Mouse (Mus musculus): ENCODE data around the gene Plekha5. TPM values are rescaled to one million over a fixed set of nuclear protein-coding genes. Genes with fewer than 3 reads are reported as not detected.

The Plekha5 gene
- polyA plus RNA-seq, 1 experiment from 2014 or later = 45.0 TPM

- Histone ChIP-seq H3K4me3 (ENCODE audit: low read depth, low read length) (no peak overlapping the region), H3K36me3 (ENCODE audit: control insufficient read depth, insufficient read depth, low read length) (peaks cover 8% of the 10 kb centered on the region; the same call in 1 of the 2 replicates), H3K27ac (replicated peaks; ENCODE audit: low read depth, low read length) (no peak overlapping the region), H3K9ac (ENCODE audit: low read depth, low read length) (no peak overlapping the region), H3K4me1 (ENCODE audit: control insufficient read depth, insufficient read depth, low read length) (no peaks in the 10 kb centered on the region), H3K4me2 (ENCODE audit: low read depth, low read length) (no peak overlapping the region), H3K27me3 (replicated peaks; ENCODE audit: control insufficient read depth, insufficient read depth, low read length) (no peaks in the 10 kb centered on the region), H3K9me3 (ENCODE audit: control insufficient read depth, low read length) (no peaks in the 10 kb centered on the region)
- DNase-seq (ENCODE audit: low spot score) (no peak), ATAC-seq (ENCODE audit: low read depth) (no peak)
- WGBS = 93% methylated on average over 21 of the region's 21 CpGs
These were observed 24.3 kb downstream of the Plekha5 start for GRCm38 (mm10) chr6:140448010-140448739.

- Histone ChIP-seq H3K27ac (replicated peaks; ENCODE audit: low read depth, low read length) (no peak overlapping the region), H3K36me3 (ENCODE audit: control insufficient read depth, insufficient read depth, low read length) (peaks cover 8% of the 10 kb centered on the region; the same call in 1 of the 2 replicates), H3K4me3 (ENCODE audit: low read depth, low read length) (no peak overlapping the region), H3K9ac (ENCODE audit: low read depth, low read length) (no peak overlapping the region), H3K9me3 (ENCODE audit: control insufficient read depth, low read length) (no peaks in the 10 kb centered on the region), H3K4me2 (ENCODE audit: low read depth, low read length) (no peak overlapping the region), H3K27me3 (replicated peaks; ENCODE audit: control insufficient read depth, insufficient read depth, low read length) (no peaks in the 10 kb centered on the region), H3K4me1 (ENCODE audit: control insufficient read depth, insufficient read depth, low read length) (peaks cover under 1% of the 10 kb centered on the region)
- WGBS = 90% methylated on average over 5 of the region's 5 CpGs
- no peak for DNase-seq (ENCODE audit: low spot score)
- no peak for ATAC-seq (ENCODE audit: low read depth)
These were observed 26.8 kb downstream of the Plekha5 start for GRCm38 (mm10) chr6:140450693-140451092.

- H3K27ac ChIP-seq (replicated peaks; ENCODE audit: low read depth, low read length) = no peak overlapping the region
- peaks cover 8% of the 10 kb centered on the region; the same call in 1 of the 2 replicates for H3K36me3 ChIP-seq (ENCODE audit: control insufficient read depth, insufficient read depth, low read length)
- no peak overlapping the region for H3K4me2 ChIP-seq (ENCODE audit: low read depth, low read length)
- ATAC-seq (ENCODE audit: low read depth) (no peak), DNase-seq (ENCODE audit: low spot score) (no peak)
- no peak overlapping the region for H3K9ac ChIP-seq (ENCODE audit: low read depth, low read length)
- peaks cover 10% of the 10 kb centered on the region for H3K4me1 ChIP-seq (ENCODE audit: control insufficient read depth, insufficient read depth, low read length)
- H3K27me3 ChIP-seq (replicated peaks; ENCODE audit: control insufficient read depth, insufficient read depth, low read length) = no peaks in the 10 kb centered on the region
- H3K4me3 ChIP-seq (ENCODE audit: low read depth, low read length) = no peak overlapping the region
- WGBS = 97% methylated on average over 8 of the region's 8 CpGs
- no peaks in the 10 kb centered on the region for H3K9me3 ChIP-seq (ENCODE audit: control insufficient read depth, low read length)
These were observed 28.9 kb downstream of the Plekha5 start for GRCm38 (mm10) chr6:140452736-140453135.

- 84% methylated on average over 5 of the region's 5 CpGs for WGBS
- no peak overlapping the region for H3K4me2 ChIP-seq (ENCODE audit: low read depth, low read length)
- H3K4me3 ChIP-seq (ENCODE audit: low read depth, low read length) = no peak overlapping the region
- no peaks in the 10 kb centered on the region for H3K27me3 ChIP-seq (replicated peaks; ENCODE audit: control insufficient read depth, insufficient read depth, low read length)
- H3K9me3 ChIP-seq (ENCODE audit: control insufficient read depth, low read length) = no peaks in the 10 kb centered on the region
- peaks cover 10% of the 10 kb centered on the region for H3K4me1 ChIP-seq (ENCODE audit: control insufficient read depth, insufficient read depth, low read length)
- H3K27ac ChIP-seq (replicated peaks; ENCODE audit: low read depth, low read length) = no peak overlapping the region
- peaks cover 8% of the 10 kb centered on the region; the same call in 1 of the 2 replicates for H3K36me3 ChIP-seq (ENCODE audit: control insufficient read depth, insufficient read depth, low read length)
- ATAC-seq (ENCODE audit: low read depth) = no peak
- DNase-seq (ENCODE audit: low spot score) = no peak
- H3K9ac ChIP-seq (ENCODE audit: low read depth, low read length) = no peak overlapping the region
These were observed 29.6 kb downstream of the Plekha5 start for GRCm38 (mm10) chr6:140453454-140453853.

- Histone ChIP-seq H3K4me1 (ENCODE audit: control insufficient read depth, insufficient read depth, low read length) (peaks cover 10% of the 10 kb centered on the region), H3K36me3 (ENCODE audit: control insufficient read depth, insufficient read depth, low read length) (peaks cover 8% of the 10 kb centered on the region; the same call in 1 of the 2 replicates), H3K27me3 (replicated peaks; ENCODE audit: control insufficient read depth, insufficient read depth, low read length) (no peaks in the 10 kb centered on the region), H3K4me3 (ENCODE audit: low read depth, low read length) (no peak overlapping the region), H3K9ac (ENCODE audit: low read depth, low read length) (no peak overlapping the region), H3K4me2 (ENCODE audit: low read depth, low read length) (no peak overlapping the region), H3K9me3 (ENCODE audit: control insufficient read depth, low read length) (no peaks in the 10 kb centered on the region), H3K27ac (replicated peaks; ENCODE audit: low read depth, low read length) (no peak overlapping the region)
- WGBS = 72% methylated on average over 3 of the region's 3 CpGs
- DNase-seq (ENCODE audit: low spot score) = no peak
- no peak for ATAC-seq (ENCODE audit: low read depth)
These were observed 30.5 kb downstream of the Plekha5 start for GRCm38 (mm10) chr6:140454388-140454787.

- Histone ChIP-seq H3K9me3 (ENCODE audit: control insufficient read depth, low read length) (no peaks in the 10 kb centered on the region), H3K4me1 (ENCODE audit: control insufficient read depth, insufficient read depth, low read length) (peaks cover 10% of the 10 kb centered on the region), H3K27ac (replicated peaks; ENCODE audit: low read depth, low read length) (no peak overlapping the region), H3K4me3 (ENCODE audit: low read depth, low read length) (no peak overlapping the region), H3K36me3 (ENCODE audit: control insufficient read depth, insufficient read depth, low read length) (peaks cover 8% of the 10 kb centered on the region; the same call in 1 of the 2 replicates), H3K27me3 (replicated peaks; ENCODE audit: control insufficient read depth, insufficient read depth, low read length) (no peaks in the 10 kb centered on the region), H3K4me2 (ENCODE audit: low read depth, low read length) (no peak overlapping the region), H3K9ac (ENCODE audit: low read depth, low read length) (no peak overlapping the region)
- WGBS = 49% methylated on average over 3 of the region's 3 CpGs
- ATAC-seq (ENCODE audit: low read depth) = no peak
- no peak for DNase-seq (ENCODE audit: low spot score)
These were observed 32.0 kb downstream of the Plekha5 start for GRCm38 (mm10) chr6:140455851-140456250.

- peaks cover 10% of the 10 kb centered on the region for H3K4me1 ChIP-seq (ENCODE audit: control insufficient read depth, insufficient read depth, low read length)
- H3K4me3 ChIP-seq (ENCODE audit: low read depth, low read length) = no peak overlapping the region
- H3K27ac ChIP-seq (replicated peaks; ENCODE audit: low read depth, low read length) = no peak overlapping the region
- ATAC-seq (ENCODE audit: low read depth) (peak; percentile 54; the same call in 1 of the 2 replicates), DNase-seq (ENCODE audit: low spot score) (peak; percentile 34)
- H3K27me3 ChIP-seq (replicated peaks; ENCODE audit: control insufficient read depth, insufficient read depth, low read length) = no peaks in the 10 kb centered on the region
- no peak overlapping the region for H3K4me2 ChIP-seq (ENCODE audit: low read depth, low read length)
- no peaks in the 10 kb centered on the region for H3K9me3 ChIP-seq (ENCODE audit: control insufficient read depth, low read length)
- WGBS = 75% methylated on average over 15 of the region's 15 CpGs
- H3K9ac ChIP-seq (ENCODE audit: low read depth, low read length) = no peak overlapping the region
- H3K36me3 ChIP-seq (ENCODE audit: control insufficient read depth, insufficient read depth, low read length) = peaks cover 8% of the 10 kb centered on the region; the same call in 1 of the 2 replicates
These were observed 32.7 kb downstream of the Plekha5 start for GRCm38 (mm10) chr6:140456393-140457163.

- Histone ChIP-seq H3K4me2 (ENCODE audit: low read depth, low read length) (no peak overlapping the region), H3K27ac (replicated peaks; ENCODE audit: low read depth, low read length) (no peak overlapping the region), H3K9me3 (ENCODE audit: control insufficient read depth, low read length) (no peaks in the 10 kb centered on the region), H3K4me1 (ENCODE audit: control insufficient read depth, insufficient read depth, low read length) (peaks cover 10% of the 10 kb centered on the region), H3K4me3 (ENCODE audit: low read depth, low read length) (no peak overlapping the region), H3K27me3 (replicated peaks; ENCODE audit: control insufficient read depth, insufficient read depth, low read length) (no peaks in the 10 kb centered on the region), H3K36me3 (ENCODE audit: control insufficient read depth, insufficient read depth, low read length) (no peaks in the 10 kb centered on the region), H3K9ac (ENCODE audit: low read depth, low read length) (no peak overlapping the region)
- DNase-seq (ENCODE audit: low spot score) (no peak), ATAC-seq (ENCODE audit: low read depth) (no peak)
- 76% methylated on average over 7 of the region's 7 CpGs for WGBS
These were observed 36.5 kb downstream of the Plekha5 start for GRCm38 (mm10) chr6:140460398-140460797.

Measured in embryonic facial prominence, embryonic 14.5 days (tissue).